Mouse (Mus musculus) cerebellum, adult 18-20 months (tissue): Measurements from ENCODE around the gene Magea5.
"Not testable (repeated sequence)": the region's sequence is repeated elsewhere in the genome, so short reads cannot be mapped to it uniquely, and the experiment has no call there.

Experiments used
- DNase-seq, 2 experiments: peaks; one replicate each; pipeline ENCODE4 v3.0.0; 2021

Gene Magea5

DNA sequence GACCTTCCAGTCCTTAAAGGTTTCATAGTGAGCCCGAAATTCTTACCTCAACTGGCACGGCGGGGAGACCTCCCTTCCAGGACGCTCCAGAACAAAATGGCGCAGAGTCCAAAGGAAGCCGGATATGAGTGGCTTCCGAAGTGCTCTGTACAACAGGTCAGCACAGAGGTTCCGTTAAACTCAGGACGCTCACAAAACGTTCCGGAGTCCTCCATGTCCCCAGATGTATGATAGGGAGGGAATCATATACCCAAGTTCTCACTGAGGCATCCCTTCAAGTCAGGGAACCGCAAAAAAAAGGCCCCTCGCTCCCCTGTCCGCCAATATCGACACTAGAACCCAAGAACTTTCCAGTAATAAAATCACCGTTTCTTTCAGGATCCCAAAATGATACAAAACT is at the start of gene Magea5:
TSS of gene Magea5 (minus strand) at position 101 of the 400 bp plus-strand sequence.
- not testable (repeated sequence) for DNase-seq

DNA sequence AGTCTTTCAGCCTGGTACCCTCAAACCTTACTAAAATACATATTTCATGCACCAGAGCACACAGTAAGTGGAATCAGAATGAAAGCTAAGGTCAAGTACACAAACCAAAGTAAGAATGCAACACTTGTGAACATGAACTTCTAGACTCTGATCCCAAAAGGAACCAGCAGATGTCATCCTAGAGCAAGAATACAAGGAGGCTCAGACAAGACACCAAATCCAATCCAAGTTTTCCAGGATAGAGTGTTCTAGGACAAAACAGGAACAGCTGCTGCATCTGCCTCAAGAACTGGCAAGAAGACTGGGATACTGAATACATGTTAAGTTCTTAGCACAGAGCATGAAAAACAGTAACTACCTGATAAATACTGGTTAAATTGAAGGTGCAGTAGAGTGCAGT is 35.1 kb upstream of the Magea5 start:
- peak; percentile 1 to 10 for DNase-seq

DNA sequence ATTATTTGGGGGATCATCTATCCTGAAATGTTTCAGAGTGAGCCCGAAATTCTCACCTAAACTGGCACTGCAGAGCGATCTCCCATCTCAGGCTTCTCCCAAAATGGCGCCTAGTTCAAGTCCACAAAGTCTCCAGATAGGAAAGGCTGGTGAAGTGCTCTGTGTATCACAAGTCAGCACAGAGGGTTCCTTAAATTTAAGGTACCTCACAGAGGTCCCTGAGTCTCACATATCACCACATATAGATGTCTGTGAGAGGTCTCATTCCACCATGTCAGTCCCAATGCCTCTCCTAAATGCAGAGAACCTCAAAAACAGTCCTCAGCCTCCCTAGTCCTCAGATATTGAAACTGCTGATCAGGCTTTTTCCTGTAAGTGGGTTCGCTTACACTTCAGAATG is 30.6 kb upstream of the Magea5 start, which contains the start of gene Magea2:
TSS of gene Magea2 (minus strand) at position 101 of the 400 bp plus-strand sequence.
- DNase-seq: not testable (repeated sequence)

DNA sequence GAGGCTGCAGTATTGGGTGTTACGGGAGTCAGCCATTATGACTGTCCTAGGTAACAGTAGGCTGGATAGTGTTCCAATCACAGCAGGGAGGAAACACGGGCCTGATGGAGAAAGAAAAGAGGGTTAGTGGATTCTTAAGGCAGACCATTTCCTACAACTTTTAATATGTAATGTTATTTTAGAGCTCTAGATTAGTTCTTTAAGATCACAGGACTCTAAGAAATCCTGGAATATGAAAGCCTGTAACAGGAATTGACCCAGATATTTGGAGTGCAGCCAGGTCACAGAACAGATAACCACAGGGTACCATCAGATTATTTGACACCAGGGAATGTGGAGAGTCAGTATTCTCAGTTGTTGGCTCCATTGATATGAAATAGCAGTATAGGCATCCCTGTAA is 26.7 kb upstream of the Magea5 start, which contains the start of gene Magea1:
TSS of gene Magea1 (minus strand) at position 101 of the 400 bp plus-strand sequence.
- DNase-seq: not testable (repeated sequence)
